17 mouse cellular contexts compared by ENCODE assay signal in the genomic region with DNA sequence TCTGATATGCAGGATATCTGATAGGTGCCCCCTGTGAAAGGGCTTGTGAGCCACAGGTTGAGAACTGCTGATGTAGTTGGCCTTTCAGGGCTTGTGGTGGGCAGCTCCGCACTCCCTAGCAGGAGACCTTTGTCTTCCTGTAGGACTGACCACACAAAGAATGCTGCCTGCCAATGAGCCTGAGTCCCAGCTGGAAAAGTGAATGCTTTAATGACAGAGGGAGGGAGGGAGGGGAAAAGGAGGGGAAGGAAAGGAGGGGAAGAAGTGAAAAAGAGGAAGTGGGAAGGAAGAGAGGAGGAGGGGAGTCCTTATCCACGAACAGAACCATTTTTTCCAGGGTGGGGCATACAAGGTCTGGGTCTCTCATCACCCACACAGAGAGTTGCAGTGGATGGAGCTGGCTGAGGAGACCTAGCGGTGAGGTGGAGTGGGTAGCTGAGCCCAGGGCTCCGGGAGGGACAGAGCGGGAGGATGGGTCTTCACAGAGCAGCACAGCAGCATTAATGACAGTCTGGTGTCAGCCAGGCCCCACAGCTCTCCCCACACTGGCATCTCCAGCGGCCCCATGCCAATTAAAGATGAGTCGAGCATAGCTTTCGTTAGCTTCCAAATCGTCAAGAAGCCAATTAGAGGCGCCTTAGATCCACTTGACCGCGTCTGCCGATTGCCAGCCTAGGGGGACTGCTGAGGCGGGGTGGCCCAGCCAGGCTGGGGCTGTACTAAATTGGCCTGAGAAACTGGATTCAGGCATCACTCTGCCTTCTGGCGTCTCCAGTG. TPM values are rescaled to one million over a fixed set of nuclear protein-coding genes. Genes with fewer than 3 reads are reported as not detected.
DNase-seq lines count a peak whose midpoint lies in the region; ATAC-seq lines count a peak whose summit lies in the region.
"Had no signal": no experiment of that assay in that cellular context is flagged by ENCODE, and none has a peak within 500 bp of the region (broad histone marks: within the 10 kb centered on the region; RNA-seq: fewer than 3 reads in every experiment).

No protein-coding gene starts in this region.

- no peak overlapping the region for H3K4me3 ChIP-seq in embryonic facial prominence, embryonic 13.5 days
- H3K4me3 ChIP-seq in hindbrain, embryonic 11.5 days (ENCODE audit: low read depth, low read length), result no peak overlapping the region
- H3K4me3 ChIP-seq in midbrain, embryonic 15.5 days, result no peak overlapping the region
- H3K4me3 ChIP-seq: limb, embryonic 13.5 days; lung, embryonic 15.5 days had no signal

- intact Hi-C loops in left cerebral cortex, postnatal 36 days (cut with DNase I), result no loop called here

- no peaks in the 10 kb centered on the region for H3K36me3 ChIP-seq in embryonic facial prominence, embryonic 13.5 days
- H3K36me3 ChIP-seq in hindbrain, embryonic 11.5 days (ENCODE audit: control insufficient read depth, insufficient read depth, low read length), result no peaks in the 10 kb centered on the region
- H3K36me3 ChIP-seq in midbrain, embryonic 15.5 days (replicated peaks), result no peaks in the 10 kb centered on the region
- H3K36me3 ChIP-seq: limb, embryonic 13.5 days; lung, embryonic 15.5 days had no signal

- DNase-seq in MEL-GATA-1-ER (ENCODE audit: extremely low read depth, low read depth), result peak; percentile 14
- peak; percentile 34 for DNase-seq in hindbrain, embryonic 11.5 days (ENCODE audit: low spot score)
- no peak for DNase-seq in frontal cortex, postnatal 14 days (ENCODE audit: low spot score in 2 of 2)
- no peak for DNase-seq in left cerebral cortex, postnatal 36 days (ENCODE audit: low spot score in 2 of 2)
- DNase-seq in kidney, postnatal 4 days, result no peak
- DNase-seq: cerebellum, adult 9-11 months; gastrocnemius, postnatal 36 days; kidney, adult 2 months; layer of hippocampus, adult 9-11 months had no signal

- no peak for ATAC-seq in embryonic facial prominence, embryonic 13.5 days (ENCODE audit: insufficient number of reproducible peaks, insufficient read depth, low FRiP score, low TSS enrichment, low read depth)
- no peak for ATAC-seq in hindbrain, embryonic 11.5 days (ENCODE audit: low FRiP score)
- ATAC-seq in midbrain, embryonic 15.5 days (replicated peaks), result peak; percentile 74; the same call in 1 of the 2 replicates

- H3K4me2 ChIP-seq in embryonic facial prominence, embryonic 13.5 days, result peak overlapping the region; percentile 16; the same call in 1 of the 2 replicates
- H3K4me2 ChIP-seq in hindbrain, embryonic 11.5 days (replicated peaks; ENCODE audit: low read depth, low read length), result no peak overlapping the region
- peak overlapping the region; percentile 10; the same call in 1 of the 2 replicates for H3K4me2 ChIP-seq in midbrain, embryonic 15.5 days
- H3K4me2 ChIP-seq: limb, embryonic 13.5 days; lung, embryonic 15.5 days had no signal

- no peaks in the 10 kb centered on the region for H3K9me3 ChIP-seq in embryonic facial prominence, embryonic 13.5 days
- no peaks in the 10 kb centered on the region for H3K9me3 ChIP-seq in hindbrain, embryonic 11.5 days (ENCODE audit: control insufficient read depth, low read length)
- no peaks in the 10 kb centered on the region for H3K9me3 ChIP-seq in midbrain, embryonic 15.5 days
- H3K9me3 ChIP-seq: limb, embryonic 13.5 days; lung, embryonic 15.5 days had no signal

- H3K4me1 ChIP-seq in embryonic facial prominence, embryonic 13.5 days, result 0 out of 2 replicates have a peak, but pooled peaks cover 4% of the 10 kb centered on the region
- H3K4me1 ChIP-seq in hindbrain, embryonic 11.5 days (replicated peaks; ENCODE audit: control insufficient read depth, insufficient read depth, low read length), result no peaks in the 10 kb centered on the region
- H3K4me1 ChIP-seq in midbrain, embryonic 15.5 days, result peaks cover 10% of the 10 kb centered on the region
- H3K4me1 ChIP-seq: limb, embryonic 13.5 days had no signal

- no peak overlapping the region for H3K27ac ChIP-seq in embryonic facial prominence, embryonic 13.5 days
- no peak overlapping the region for H3K27ac ChIP-seq in hindbrain, embryonic 11.5 days (ENCODE audit: low read depth, low read length)
- H3K27ac ChIP-seq in midbrain, embryonic 15.5 days, result peak overlapping the region; percentile 60; the same call in 1 of the 2 replicates
- H3K27ac ChIP-seq: limb, embryonic 13.5 days; lung, embryonic 15.5 days had no signal

- peaks cover 4% of the 10 kb centered on the region; the same call in 1 of the 2 replicates for H3K27me3 ChIP-seq in embryonic facial prominence, embryonic 13.5 days
- H3K27me3 ChIP-seq in hindbrain, embryonic 11.5 days (ENCODE audit: control insufficient read depth, insufficient read depth, low read length), result no peaks in the 10 kb centered on the region
- H3K27me3 ChIP-seq in midbrain, embryonic 15.5 days (replicated peaks), result no peaks in the 10 kb centered on the region
- H3K27me3 ChIP-seq: limb, embryonic 13.5 days; lung, embryonic 15.5 days had no signal

- H3K9ac ChIP-seq in embryonic facial prominence, embryonic 13.5 days, result no peak overlapping the region
- H3K9ac ChIP-seq in hindbrain, embryonic 11.5 days (ENCODE audit: low read depth, low read length), result 0 out of 2 replicates have a peak overlapping the region, but pooled peaks have one; percentile 11
- H3K9ac ChIP-seq in midbrain, embryonic 15.5 days, result no peak overlapping the region
- H3K9ac ChIP-seq: limb, embryonic 13.5 days; lung, embryonic 15.5 days had no signal

- 29% methylated on average over 15 of the region's 15 CpGs for WGBS in embryonic facial prominence, embryonic 13.5 days
- WGBS in hindbrain, embryonic 11.5 days, result 29% methylated on average over 15 of the region's 15 CpGs
- WGBS in midbrain, embryonic 15.5 days, result 22% methylated on average over 15 of the region's 15 CpGs

RNA-seq across cellular contexts. Expression of a gene that starts 33.8 kb away (rescaled TPM):
- polyA plus RNA-seq in embryonic facial prominence, embryonic 13.5 days (2015; fragmentation: Nextera tagmentation; extraction: Ambion mirVana), result 59.8 and 65.4 TPM in 2 replicates
- 74.5 and 77.3 TPM in 2 replicates for polyA plus RNA-seq in hindbrain, embryonic 11.5 days (2014; fragmentation: Nextera tagmentation; extraction: Ambion mirVana)
- polyA plus RNA-seq in midbrain, embryonic 15.5 days (2015; fragmentation: Nextera tagmentation; extraction: Ambion mirVana), result 74.0 and 78.2 TPM in 2 replicates
- 10 to 100 TPM; 19.3 to 19.9 TPM for total RNA-seq in left cerebral cortex, postnatal 36 days (2021)

RNA-seq across cellular contexts. Expression of a gene that starts 34.3 kb away (rescaled TPM):
- 0.90 TPM in 1 of 2 replicates, not detected in the other for polyA plus RNA-seq in embryonic facial prominence, embryonic 13.5 days (2015; fragmentation: Nextera tagmentation; extraction: Ambion mirVana)
- polyA plus RNA-seq in hindbrain, embryonic 11.5 days (2014; fragmentation: Nextera tagmentation; extraction: Ambion mirVana), result not detected in 2 replicates
- polyA plus RNA-seq in midbrain, embryonic 15.5 days (2015; fragmentation: Nextera tagmentation; extraction: Ambion mirVana), result not detected in 2 replicates
- total RNA-seq in left cerebral cortex, postnatal 36 days (2021), result not detected
- total RNA-seq: CH12.LX; gastrocnemius, postnatal 36 days; megakaryocyte-erythroid progenitor cell, adult 5-6 weeks had no signal
- polyA plus RNA-seq: heart, postnatal 0 days; kidney, adult 2 months; limb, embryonic 13.5 days; lung, embryonic 15.5 days; spleen, adult 2 months had no signal

RNA-seq across cellular contexts. Expression of a gene that starts 40.8 kb away (rescaled TPM):
- polyA plus RNA-seq in embryonic facial prominence, embryonic 13.5 days (2015; fragmentation: Nextera tagmentation; extraction: Ambion mirVana), result 2.3 and 2.7 TPM in 2 replicates
- polyA plus RNA-seq in hindbrain, embryonic 11.5 days (2014; fragmentation: Nextera tagmentation; extraction: Ambion mirVana), result 1.1 and 1.2 TPM in 2 replicates
- polyA plus RNA-seq in midbrain, embryonic 15.5 days (2015; fragmentation: Nextera tagmentation; extraction: Ambion mirVana), result 0.14 and 0.30 TPM in 2 replicates
- total RNA-seq in left cerebral cortex, postnatal 36 days (2021), result under 1 TPM in 1 of 2 experiments, not detected in 1; 0.89 TPM

RNA-seq across cellular contexts. Expression of a gene that starts 47.2 kb away (rescaled TPM):
- 1.4 TPM in 2 replicates for polyA plus RNA-seq in embryonic facial prominence, embryonic 13.5 days (2015; fragmentation: Nextera tagmentation; extraction: Ambion mirVana)
- 1.3 and 1.5 TPM in 2 replicates for polyA plus RNA-seq in hindbrain, embryonic 11.5 days (2014; fragmentation: Nextera tagmentation; extraction: Ambion mirVana)
- polyA plus RNA-seq in midbrain, embryonic 15.5 days (2015; fragmentation: Nextera tagmentation; extraction: Ambion mirVana), result 2.7 and 4.3 TPM in 2 replicates
- 10 to 100 TPM; 32.8 to 34.6 TPM for total RNA-seq in left cerebral cortex, postnatal 36 days (2021)
- total RNA-seq: gastrocnemius, postnatal 36 days had no signal

Comparison
In these comparisons a context has a peak if more than half of its experiments do, and no peak if none do; other contexts are left out.
1. DNase-seq: peak in MEL-GATA-1-ER (single experiment) and hindbrain, embryonic 11.5 days (single experiment); none in frontal cortex, postnatal 14 days (0 of 2), left cerebral cortex, postnatal 36 days (0 of 2) and kidney, postnatal 4 days (0 of 2).